Comparison of ENCODE assay signal across 21 mouse cellular contexts in the genomic region with DNA sequence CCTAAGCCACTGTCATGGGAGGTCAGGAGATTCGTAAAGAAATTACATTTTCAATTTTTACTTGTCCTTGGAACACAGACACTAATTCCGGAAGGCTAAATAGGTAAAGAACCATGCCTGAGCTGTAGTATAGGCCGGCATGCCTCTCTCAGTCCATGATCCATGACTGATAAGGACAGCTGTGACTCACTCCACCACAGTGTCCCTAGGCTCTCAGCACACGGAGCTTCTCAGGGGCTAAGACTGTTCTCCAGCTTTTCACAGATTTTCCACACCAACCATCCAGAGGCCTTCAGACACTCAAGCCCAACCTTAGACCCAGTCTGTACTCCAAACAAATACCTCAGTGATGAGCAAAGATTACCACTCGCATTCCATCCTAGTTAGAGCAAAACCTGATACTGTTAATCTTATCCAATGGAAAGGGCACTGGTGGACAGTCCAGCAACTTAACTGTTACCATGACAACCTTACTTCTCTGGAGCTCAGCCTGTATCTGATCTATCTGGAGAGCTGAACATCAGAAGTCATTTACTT. TPM values are rescaled to one million over a fixed set of nuclear protein-coding genes. Genes with fewer than 3 reads are reported as not detected.
DNase-seq lines count a peak whose midpoint lies in the region; ATAC-seq and TF ChIP-seq lines count a peak whose summit lies in the region.
"Had no signal": no experiment of that assay in that cellular context is flagged by ENCODE, and none has a peak within 500 bp of the region (broad histone marks: within the 10 kb centered on the region; RNA-seq: fewer than 3 reads in every experiment).

No protein-coding gene starts in this region.

- no peaks in the 10 kb centered on the region for H3K27me3 ChIP-seq in kidney, embryonic 15.5 days
- H3K27me3 ChIP-seq in kidney, adult 2 months (replicated peaks; ENCODE audit: control insufficient read depth, insufficient read depth, low read length): no peaks in the 10 kb centered on the region
- H3K27me3 ChIP-seq in cerebellum, adult 2 months (ENCODE audit: control insufficient read depth, insufficient read depth, low read length): no peaks in the 10 kb centered on the region
- H3K27me3 ChIP-seq: embryonic facial prominence, embryonic 12.5 days; forebrain, embryonic 15.5 days; heart, embryonic 15.5 days; hindbrain, embryonic 13.5 days had no signal

- no peaks in the 10 kb centered on the region for H3K36me3 ChIP-seq in kidney, embryonic 15.5 days
- no peaks in the 10 kb centered on the region for H3K36me3 ChIP-seq in kidney, adult 2 months (ENCODE audit: control insufficient read depth, insufficient read depth, low read length)
- H3K36me3 ChIP-seq: embryonic facial prominence, embryonic 12.5 days; forebrain, embryonic 15.5 days; heart, embryonic 15.5 days; hindbrain, embryonic 13.5 days had no signal

- TF ChIP-seq CTCF in kidney, adult 2 months (conservative IDR thresholded peaks at IDR 0.05; ENCODE audit: insufficient read depth, insufficient read length, low read depth, low read length): no peak
- no peak for TF ChIP-seq CTCF in cerebellum, adult 2 months (IDR thresholded peaks at IDR 0.05; ENCODE audit: borderline replicate concordance, insufficient read depth, low read depth, low read length)

- no peak overlapping the region for H3K27ac ChIP-seq in kidney, embryonic 15.5 days
- no peak overlapping the region for H3K27ac ChIP-seq in kidney, adult 2 months (ENCODE audit: insufficient read depth, low read depth, low read length)
- no peak overlapping the region for H3K27ac ChIP-seq in cerebellum, adult 2 months (ENCODE audit: insufficient read depth, low read length)
- H3K27ac ChIP-seq: embryonic facial prominence, embryonic 12.5 days; forebrain, embryonic 15.5 days; heart, adult 2 months; heart, embryonic 15.5 days; hindbrain, embryonic 13.5 days; hindbrain, postnatal 0 days had no signal

- TF ChIP-seq POLR2A in kidney, adult 2 months (IDR thresholded peaks at IDR 0.05; ENCODE audit: low read depth, low read length): no peak
- no peak for TF ChIP-seq POLR2A in cerebellum, adult 2 months (IDR thresholded peaks at IDR 0.05; ENCODE audit: borderline replicate concordance, insufficient read depth, low read length)

- no peak overlapping the region for H3K4me3 ChIP-seq in kidney, embryonic 15.5 days (replicated peaks)
- no peak overlapping the region for H3K4me3 ChIP-seq in kidney, adult 2 months (ENCODE audit: insufficient read depth, low read depth, low read length)
- H3K4me3 ChIP-seq in cerebellum, adult 2 months (replicated peaks; ENCODE audit: insufficient read depth, low read depth, low read length): no peak overlapping the region
- H3K4me3 ChIP-seq: embryonic facial prominence, embryonic 12.5 days; forebrain, embryonic 15.5 days; heart, adult 2 months; heart, embryonic 15.5 days; hindbrain, embryonic 13.5 days had no signal

- no peaks in the 10 kb centered on the region for H3K9me3 ChIP-seq in kidney, embryonic 15.5 days (replicated peaks)
- H3K9me3 ChIP-seq: embryonic facial prominence, embryonic 12.5 days; forebrain, embryonic 15.5 days; heart, embryonic 15.5 days; hindbrain, embryonic 13.5 days had no signal

- WGBS in kidney, embryonic 15.5 days: 74% methylated on average over 5 of the region's 5 CpGs
- 86% methylated on average over 5 of the region's 5 CpGs for WGBS in kidney, adult 2 months
- WGBS in cerebellum, adult 2 months: 94% methylated on average over 5 of the region's 5 CpGs

- no peak overlapping the region for H3K4me2 ChIP-seq in kidney, embryonic 15.5 days
- H3K4me2 ChIP-seq: embryonic facial prominence, embryonic 12.5 days; forebrain, embryonic 15.5 days; heart, embryonic 11.5 days; heart, embryonic 15.5 days; hindbrain, embryonic 13.5 days had no signal

- peak; percentile 42 to 52 for DNase-seq in adrenal gland, adult (ENCODE audit: inconsistent age in 2 of 2, low spot score in 1 of 2)
- no peak for DNase-seq in adrenal gland, postnatal 25 days
- DNase-seq in kidney, adult 2 months: no peak
- DNase-seq in NIH3T3 (ENCODE audit: low read depth): peak; percentile 50
- DNase-seq in yolk sac, embryonic 10.5 days (ENCODE audit: low spot score): peak; percentile 16
- DNase-seq in cerebellum, adult 2 months: no peak
- no peak for DNase-seq in c-Kit-positive CD71-positive TER-119-positive erythroid progenitor cells, embryonic 14.5 days (ENCODE audit: low spot score)
- DNase-seq: adrenal gland, postnatal 10 days; cerebellum, adult 8-10 months; cerebellum, postnatal 14 days; embryo, embryonic 11 days; gastrocnemius, postnatal 36 days; heart, adult 2 months; heart, postnatal 14 days had no signal

- H3K4me1 ChIP-seq in kidney, embryonic 15.5 days: peaks cover 2% of the 10 kb centered on the region; the same call in 1 of the 2 replicates
- no peaks in the 10 kb centered on the region for H3K4me1 ChIP-seq in kidney, adult 2 months (ENCODE audit: control insufficient read depth, insufficient read depth, low read length)
- no peaks in the 10 kb centered on the region for H3K4me1 ChIP-seq in cerebellum, adult 2 months (ENCODE audit: control insufficient read depth, insufficient read depth, low read length)
- H3K4me1 ChIP-seq: embryonic facial prominence, embryonic 12.5 days; forebrain, embryonic 15.5 days; heart, embryonic 15.5 days; hindbrain, embryonic 13.5 days had no signal

- ATAC-seq in kidney, embryonic 15.5 days (replicated peaks; ENCODE audit: low FRiP score): 0 out of 2 replicates have a peak, but pooled peaks have one; percentile 18
- ATAC-seq: forebrain, embryonic 15.5 days; hindbrain, postnatal 0 days had no signal

- H3K9ac ChIP-seq in kidney, embryonic 15.5 days: no peak overlapping the region
- H3K9ac ChIP-seq: embryonic facial prominence, embryonic 12.5 days; forebrain, embryonic 15.5 days; heart, embryonic 15.5 days; hindbrain, embryonic 13.5 days had no signal

RNA-seq across cellular contexts. Expression of gene Fndc3b, which starts 7.8 kb away (rescaled TPM):
- total RNA-seq in adrenal gland, postnatal 25 days (2021): 107 and 113 TPM in 2 replicates
- polyA plus RNA-seq in kidney, embryonic 15.5 days (2015; fragmentation: Nextera tagmentation; extraction: Ambion mirVana): 27.9 and 32.8 TPM in 2 replicates
- polyA plus RNA-seq in kidney, adult 2 months (2012; rRNA removed): 12.1 and 14.2 TPM in 2 replicates
- 4.1 and 5.3 TPM in 2 replicates for polyA plus RNA-seq in cerebellum, adult 2 months (2012; rRNA removed)

Comparison
In these comparisons a context has a peak if more than half of its experiments do, and no peak if none do; other contexts are left out.
1. DNase-seq: peak in adrenal gland, adult (2 of 2), NIH3T3 (single experiment) and yolk sac, embryonic 10.5 days (single experiment); none in adrenal gland, postnatal 25 days (single experiment), kidney, adult 2 months (single experiment), cerebellum, adult 2 months (0 of 2) and c-Kit-positive CD71-positive TER-119-positive erythroid progenitor cells, embryonic 14.5 days (single experiment).